Mouse (Mus musculus) right cerebral cortex, adult 18-20 months (tissue): ENCODE results near the gene Srrm2.

Experiments used
- DNase-seq: peaks from one replicate; pipeline ENCODE4 v3.0.0; 2022; ENCODE audit warnings: mixed read lengths

Gene Srrm2

GRCm38 (mm10) chr17:23807918-23808317 is 17.6 kb downstream of the Srrm2 start:
- DNase-seq = no peak

GRCm38 (mm10) chr17:23815641-23816040 is 25.3 kb downstream of the Srrm2 start:
- no peak for DNase-seq

GRCm38 (mm10) chr17:23818579-23818978 is 28.2 kb downstream of the Srrm2 start:
- DNase-seq = no peak

GRCm38 (mm10) chr17:23819235-23819634 is 28.9 kb downstream of the Srrm2 start:
- no peak for DNase-seq

- no peak for DNase-seq
Measured at GRCm38 (mm10) chr17:23820731-23821130, 30.4 kb downstream of the Srrm2 start.

- no peak for DNase-seq
Measured at GRCm38 (mm10) chr17:23822094-23822493, 31.8 kb downstream of the Srrm2 start.

GRCm38 (mm10) chr17:23823018-23823417 is 32.7 kb downstream of the Srrm2 start:
- no peak for DNase-seq

- DNase-seq = no peak
Measured at GRCm38 (mm10) chr17:23823614-23824013, 33.3 kb downstream of the Srrm2 start.

- DNase-seq = no peak
Measured at GRCm38 (mm10) chr17:23825591-23825990, 35.3 kb downstream of the Srrm2 start.

GRCm38 (mm10) chr17:23828271-23829001 is 38.1 kb downstream of the Srrm2 start:
- DNase-seq = peak; percentile 36

GRCm38 (mm10) chr17:23829064-23829619 is 38.8 kb downstream of the Srrm2 start, which contains the start of gene Elob:
Elob (minus strand) TSS chr17:23829136.
- peak; percentile 87 for DNase-seq

- DNase-seq = no peak
Measured at GRCm38 (mm10) chr17:23831201-23831600, 40.9 kb downstream of the Srrm2 start.

- DNase-seq = no peak
Measured at GRCm38 (mm10) chr17:23836006-23836575, 45.8 kb downstream of the Srrm2 start, which contains the start of gene Prss33. Prss33 (minus strand) TSS chr17:23836056.

- peak; percentile 41 for DNase-seq
Measured at GRCm38 (mm10) chr17:23841145-23841544, 50.8 kb downstream of the Srrm2 start.

GRCm38 (mm10) chr17:23843141-23843811 is 52.9 kb downstream of the Srrm2 start:
- DNase-seq = no peak

- DNase-seq = no peak
Measured at GRCm38 (mm10) chr17:23843812-23844273, 53.5 kb downstream of the Srrm2 start, which contains the start of the genes Prss32 and Prss41. Prss32 (plus strand) TSS chr17:23843855. Prss41 (minus strand) TSS chr17:23844172.

GRCm38 (mm10) chr17:23850028-23850427 is 59.7 kb downstream of the Srrm2 start:
- DNase-seq = no peak

- DNase-seq = peak; percentile 30
Measured at GRCm38 (mm10) chr17:23850853-23851749, 60.8 kb downstream of the Srrm2 start.

GRCm38 (mm10) chr17:23853292-23853691 is 63.0 kb downstream of the Srrm2 start:
- no peak for DNase-seq

- DNase-seq = no peak
Measured at GRCm38 (mm10) chr17:23854229-23854765, 64.0 kb downstream of the Srrm2 start.

- DNase-seq = no peak
Measured at GRCm38 (mm10) chr17:23857193-23857592, 66.9 kb downstream of the Srrm2 start.

GRCm38 (mm10) chr17:23857913-23858312 is 67.6 kb downstream of the Srrm2 start:
- DNase-seq = no peak
